Mouse (Mus musculus): Measurements from ENCODE around the gene Spred2.

Gene Spred2

DNA sequence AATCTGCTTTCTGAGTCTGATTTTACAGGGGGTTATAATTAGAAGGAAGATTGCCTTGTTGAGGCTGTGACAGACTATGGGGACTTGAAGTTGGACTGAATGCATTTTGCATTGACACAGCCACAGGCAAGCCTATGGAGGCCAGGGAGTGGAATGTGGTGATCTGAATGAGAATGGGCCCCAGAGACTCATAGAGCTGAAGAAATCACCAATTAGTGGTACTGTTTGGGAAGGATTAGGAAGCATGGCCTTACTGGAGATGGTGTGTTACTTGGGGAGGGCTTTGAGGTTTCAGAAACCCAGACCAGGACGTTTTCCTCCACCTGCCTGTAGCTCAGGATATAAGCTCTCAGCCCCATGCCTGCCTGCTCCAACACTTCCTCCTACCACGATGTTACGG, 135.6 kb downstream of the Spred2 start:
- TF ChIP-seq GATA4 (IDR thresholded peaks at IDR 0.05; ENCODE audit: insufficient replicate concordance, low read length): no peak

DNA sequence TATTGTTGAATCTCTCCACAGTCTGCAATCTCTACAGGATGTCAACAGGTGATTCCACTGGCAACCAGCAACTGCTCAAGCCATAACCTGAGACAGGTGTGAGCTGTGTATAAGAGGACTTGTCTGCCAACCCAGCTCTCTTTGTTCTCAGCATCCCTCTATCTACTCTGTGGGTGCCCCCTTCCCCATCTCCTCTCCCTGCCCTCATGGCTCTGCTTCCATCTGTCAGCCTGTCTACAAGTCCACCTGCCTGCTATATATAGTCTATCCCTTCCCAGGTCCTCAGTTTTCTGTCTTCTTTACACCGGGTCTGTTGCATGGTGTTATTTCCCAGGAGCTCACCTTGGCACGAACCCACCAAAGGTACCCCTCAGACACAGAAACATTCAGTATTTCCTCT, 140.8 kb downstream of the Spred2 start:
- TF ChIP-seq GATA4 (IDR thresholded peaks at IDR 0.05; ENCODE audit: insufficient replicate concordance, low read length): no peak

GRCm38 (mm10) chr11:20066106-20066505, 141.9 kb downstream of the Spred2 start:
- TF ChIP-seq GATA4 (IDR thresholded peaks at IDR 0.05; ENCODE audit: insufficient replicate concordance, low read length): no peak

GRCm38 (mm10) chr11:20067521-20067920, 143.3 kb downstream of the Spred2 start:
- TF ChIP-seq GATA4 (IDR thresholded peaks at IDR 0.05; ENCODE audit: insufficient replicate concordance, low read length): no peak

DNA sequence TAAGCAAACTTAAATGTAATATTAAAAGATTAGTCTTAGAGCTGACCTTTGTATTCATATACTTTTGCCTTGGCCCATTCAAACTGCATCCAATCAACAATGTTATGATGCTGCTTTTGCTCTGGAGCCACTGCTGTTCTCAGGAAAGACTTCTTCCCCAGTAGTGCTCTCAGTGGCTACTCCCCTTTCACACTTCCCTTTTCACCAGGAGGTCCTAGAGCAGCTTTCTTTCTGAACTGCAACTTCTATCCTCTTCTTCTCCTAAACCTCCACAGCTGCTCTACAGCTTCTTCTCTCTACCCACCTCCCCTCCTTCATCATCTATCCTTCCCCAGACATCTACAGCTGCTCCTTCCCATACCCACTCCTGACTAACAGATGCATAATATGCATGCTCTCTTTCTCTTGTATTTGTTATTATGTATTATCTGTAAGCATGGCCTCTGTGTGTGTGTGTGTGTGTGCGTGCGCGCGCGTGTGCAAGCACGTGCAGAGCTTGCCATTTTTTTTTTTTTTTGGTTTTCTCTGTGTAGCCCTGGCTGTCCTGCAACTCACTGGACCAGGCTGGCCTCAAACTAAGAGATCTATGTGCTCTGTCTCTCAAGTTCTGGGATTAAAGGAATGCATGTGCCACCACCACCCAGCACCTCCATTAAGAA, 144.3 kb downstream of the Spred2 start:
- no peak for TF ChIP-seq GATA4 (IDR thresholded peaks at IDR 0.05; ENCODE audit: insufficient replicate concordance, low read length)

DNA sequence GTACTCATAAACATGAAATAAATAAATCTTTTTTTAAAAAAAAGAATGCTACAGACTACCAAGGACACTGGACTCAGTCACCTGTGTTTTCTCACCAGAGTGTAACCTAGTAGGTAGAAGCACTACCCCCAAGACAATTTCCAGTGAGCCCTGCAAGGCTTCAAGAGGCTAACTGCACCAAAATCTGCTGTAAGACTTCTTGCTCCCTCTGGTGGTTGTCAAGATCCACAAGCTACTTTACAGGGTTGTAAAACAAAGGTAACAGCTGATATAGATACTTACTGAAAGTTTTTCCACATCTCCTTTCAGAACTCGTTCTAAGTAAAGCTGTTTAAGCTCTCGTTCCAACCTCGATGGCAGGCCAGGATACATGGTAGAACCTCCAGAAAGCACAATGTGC, 148.0 kb downstream of the Spred2 start:
- no peak for TF ChIP-seq GATA4 (IDR thresholded peaks at IDR 0.05; ENCODE audit: insufficient replicate concordance, low read length)

- no peak for TF ChIP-seq GATA4 (IDR thresholded peaks at IDR 0.05; ENCODE audit: insufficient replicate concordance, low read length)
These were observed 148.7 kb downstream of the Spred2 start for GRCm38 (mm10) chr11:20072826-20073225.

Measured in liver, adult (tissue).